ENCODE assay signal across 8 mouse cellular contexts in the genomic region with DNA sequence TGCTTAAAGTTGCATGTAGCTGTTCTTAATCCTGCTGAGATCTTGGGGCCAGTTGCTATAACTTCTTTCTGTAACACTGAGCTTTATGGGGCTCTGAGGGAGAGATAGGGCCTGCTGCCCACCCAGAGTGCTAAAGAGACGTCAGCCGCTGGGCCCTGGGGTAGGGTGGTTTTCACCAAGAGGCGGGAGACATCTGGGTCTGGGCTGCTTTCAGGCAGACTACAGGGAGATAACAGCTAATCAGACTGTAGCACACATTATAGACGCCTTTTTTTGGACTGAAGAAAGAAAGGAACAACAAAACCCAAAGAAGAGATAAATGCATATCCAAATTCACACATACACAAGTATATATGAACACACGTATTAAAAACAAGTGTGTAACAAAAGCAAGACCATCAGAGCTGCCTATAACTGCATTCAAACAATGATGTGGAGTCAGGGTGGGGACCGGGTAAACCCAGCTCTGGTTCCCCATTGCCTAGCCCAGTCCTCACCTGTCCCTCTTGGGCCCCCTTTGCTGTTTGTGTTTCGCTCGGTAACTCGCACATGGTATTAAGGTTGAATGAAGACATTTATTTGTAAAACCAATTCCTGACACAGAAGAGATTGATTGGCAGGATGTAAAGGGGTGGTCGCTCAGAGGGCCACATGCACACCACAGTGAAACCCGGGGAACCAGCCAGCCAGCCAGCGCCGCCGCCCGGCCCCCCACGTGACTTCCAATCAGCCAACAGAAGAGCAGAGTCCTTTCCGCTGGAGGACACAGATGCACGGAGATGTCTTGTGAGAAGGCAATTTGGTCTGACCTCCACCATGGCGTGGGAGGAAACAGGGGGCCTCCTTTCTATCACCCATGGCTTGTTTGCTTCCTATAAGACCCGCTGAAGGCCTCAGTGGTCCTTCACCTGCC. TPM values are rescaled to one million over a fixed set of nuclear protein-coding genes. Genes with fewer than 3 reads are reported as not detected.
A peak's percentile ranks its signal among the peaks of the same experiment; 100 is the strongest.
DNase-seq lines count a peak whose midpoint lies in the region; ATAC-seq and TF ChIP-seq lines count a peak whose summit lies in the region.

No protein-coding gene starts in this region.

- peak overlapping the region; percentile 42 for H3K4me2 ChIP-seq in embryonic facial prominence, embryonic 12.5 days (replicated peaks)
- peak overlapping the region; percentile 40; the same call in 1 of the 2 replicates for H3K4me2 ChIP-seq in intestine, embryonic 16.5 days (ENCODE audit: low read depth, low read length)
- H3K4me2 ChIP-seq in liver, postnatal 0 days (ENCODE audit: low read depth, low read length), result peak overlapping the region; percentile 73

- peak overlapping the region; percentile 36 for H3K4me3 ChIP-seq in thymus, adult 2 months (ENCODE audit: control insufficient read depth, insufficient read depth, low read length)
- H3K4me3 ChIP-seq in embryonic facial prominence, embryonic 12.5 days, result 0 out of 2 replicates have a peak overlapping the region, but pooled peaks have one; percentile 8
- H3K4me3 ChIP-seq in intestine, embryonic 16.5 days (ENCODE audit: low read length), result no peak overlapping the region; the same call in 1 of the 2 replicates
- peak overlapping the region; percentile 42 for H3K4me3 ChIP-seq in liver, postnatal 0 days (ENCODE audit: low read depth, low read length)

- no peak for TF ChIP-seq POLR2A in thymus, adult 2 months (IDR thresholded peaks at IDR 0.05; ENCODE audit: control insufficient read depth, extremely low read depth, insufficient read depth, low read length, poor library complexity)

- H3K27me3 ChIP-seq in thymus, adult 2 months (ENCODE audit: control insufficient read depth, insufficient read depth, low read length), result no peaks in the 10 kb centered on the region
- H3K27me3 ChIP-seq in embryonic facial prominence, embryonic 12.5 days, result no peaks in the 10 kb centered on the region
- H3K27me3 ChIP-seq in intestine, embryonic 16.5 days (replicated peaks; ENCODE audit: control insufficient read depth, insufficient read depth, low read length), result no peaks in the 10 kb centered on the region
- no peaks in the 10 kb centered on the region for H3K27me3 ChIP-seq in liver, postnatal 0 days (ENCODE audit: insufficient read depth, low read length)

- DNase-seq in thymus, adult 2 months, result peak; percentile 26
- no peak for DNase-seq in thymus, adult 18-20 months
- peak; percentile 86 for DNase-seq in liver, postnatal 0 days
- peak; percentile 74 to 90 for DNase-seq in spleen, postnatal 10 days (ENCODE audit: low spot score in 2 of 2)
- no peak for DNase-seq in natural killer cell, adult 2 months (ENCODE audit: low spot score in 2 of 2)
- no peak for DNase-seq in frontal cortex, adult 2 months (ENCODE audit: extremely low spot score in 1 of 2, low spot score in 1 of 2)

- no peak for TF ChIP-seq CTCF in thymus, adult 2 months (IDR thresholded peaks at IDR 0.05; ENCODE audit: borderline replicate concordance, control insufficient read depth, extremely low read depth, insufficient read depth, low read length, poor library complexity)
- no peak for TF ChIP-seq CTCF in liver, postnatal 0 days (IDR thresholded peaks at IDR 0.05; ENCODE audit: low read depth)

- 87% methylated on average over 20 of the region's 20 CpGs for WGBS in thymus, adult 2 months
- WGBS in embryonic facial prominence, embryonic 12.5 days, result 26% methylated on average over 20 of the region's 20 CpGs
- 44% methylated on average over 20 of the region's 20 CpGs for WGBS in intestine, embryonic 16.5 days
- 21% methylated on average over 20 of the region's 20 CpGs for WGBS in liver, postnatal 0 days (ENCODE audit: insufficient replicate concordance)

- TF ChIP-seq EP300 in liver, postnatal 0 days (IDR thresholded peaks at IDR 0.05; ENCODE audit: low read depth), result peak; percentile 97

- ATAC-seq in embryonic facial prominence, embryonic 12.5 days (ENCODE audit: insufficient number of reproducible peaks, insufficient read depth, low FRiP score, low TSS enrichment), result 0 out of 2 replicates have a peak, but pooled peaks have one; percentile 62
- peak; percentile 85 for ATAC-seq in intestine, embryonic 16.5 days
- peak; percentile 92 for ATAC-seq in liver, postnatal 0 days

- H3K9me3 ChIP-seq in embryonic facial prominence, embryonic 12.5 days, result no peaks in the 10 kb centered on the region
- H3K9me3 ChIP-seq in intestine, embryonic 16.5 days (ENCODE audit: control insufficient read depth, low read length), result no peaks in the 10 kb centered on the region
- H3K9me3 ChIP-seq in liver, postnatal 0 days (ENCODE audit: low read length), result no peaks in the 10 kb centered on the region

- peaks cover 9% of the 10 kb centered on the region for H3K4me1 ChIP-seq in thymus, adult 2 months (replicated peaks; ENCODE audit: control insufficient read depth, insufficient read depth, low read length)
- H3K4me1 ChIP-seq in embryonic facial prominence, embryonic 12.5 days, result peaks cover 44% of the 10 kb centered on the region
- peaks cover 31% of the 10 kb centered on the region for H3K4me1 ChIP-seq in intestine, embryonic 16.5 days (ENCODE audit: control insufficient read depth, insufficient read depth, low read length)
- H3K4me1 ChIP-seq in liver, postnatal 0 days (ENCODE audit: insufficient read depth), result peaks cover 25% of the 10 kb centered on the region

- no peak overlapping the region for H3K27ac ChIP-seq in thymus, adult 2 months (ENCODE audit: control insufficient read depth, insufficient read depth, low read length)
- peak overlapping the region; percentile 74 for H3K27ac ChIP-seq in embryonic facial prominence, embryonic 12.5 days
- peak overlapping the region; percentile 29; the same call in 1 of the 2 replicates for H3K27ac ChIP-seq in intestine, embryonic 16.5 days (ENCODE audit: low read length)
- peak overlapping the region; percentile 84 for H3K27ac ChIP-seq in liver, postnatal 0 days (ENCODE audit: low read depth)

- H3K36me3 ChIP-seq in thymus, adult 2 months (ENCODE audit: control insufficient read depth, insufficient read depth, low read length), result no peaks in the 10 kb centered on the region
- no peaks in the 10 kb centered on the region for H3K36me3 ChIP-seq in embryonic facial prominence, embryonic 12.5 days
- H3K36me3 ChIP-seq in intestine, embryonic 16.5 days (ENCODE audit: control insufficient read depth, insufficient read depth, low read length), result no peaks in the 10 kb centered on the region
- H3K36me3 ChIP-seq in liver, postnatal 0 days (replicated peaks; ENCODE audit: insufficient read depth, low read length), result no peaks in the 10 kb centered on the region

- no peak overlapping the region for H3K9ac ChIP-seq in embryonic facial prominence, embryonic 12.5 days
- peak overlapping the region; percentile 26; the same call in 1 of the 2 replicates for H3K9ac ChIP-seq in intestine, embryonic 16.5 days (ENCODE audit: low read depth, low read length)
- peak overlapping the region; percentile 63 for H3K9ac ChIP-seq in liver, postnatal 0 days (replicated peaks)

RNA-seq across cellular contexts. Expression of a gene that starts 24.2 kb away (rescaled TPM):
- polyA plus RNA-seq in thymus, adult 2 months (2012; rRNA removed), result 3.7 and 6.2 TPM in 2 replicates
- 23.3 and 24.3 TPM in 2 replicates for polyA plus RNA-seq in embryonic facial prominence, embryonic 12.5 days (2016; fragmentation: Nextera tagmentation; extraction: Ambion mirVana)
- 5.7 and 8.2 TPM in 2 replicates for polyA plus RNA-seq in intestine, embryonic 16.5 days (2015; fragmentation: Nextera tagmentation; extraction: Ambion mirVana)
- 0.58 and 0.75 TPM in 2 replicates for polyA plus RNA-seq in liver, postnatal 0 days (2015; fragmentation: Nextera tagmentation; extraction: Ambion mirVana)
- polyA plus RNA-seq in frontal cortex, adult 2 months (2012; rRNA removed), result 195 and 205 TPM in 2 replicates

Comparison
In these comparisons a context has a peak if more than half of its experiments do, and no peak if none do; other contexts are left out.
1. DNase-seq: peak in thymus, adult 2 months (single experiment), liver, postnatal 0 days (single experiment) and spleen, postnatal 10 days (2 of 2); none in thymus, adult 18-20 months (0 of 2), natural killer cell, adult 2 months (0 of 2) and frontal cortex, adult 2 months (0 of 2).
2. Peak in every context shown above with its lines, with median percentiles within 50 percentile points of each other: ATAC-seq and H3K4me2 ChIP-seq.